11 mouse cellular contexts compared by ENCODE assay signal in genomic region chr13:63337239-63337960, GRCm38 (mm10).
A peak's percentile ranks its signal among the peaks of the same experiment; 100 is the strongest.
DNase-seq lines count a peak whose midpoint lies in the region; ATAC-seq lines count a peak whose summit lies in the region.
"Had no signal": no experiment of that assay in that cellular context is flagged by ENCODE, and none has a peak within 500 bp of the region (broad histone marks: within the 10 kb centered on the region; RNA-seq: fewer than 3 reads in every experiment).

No protein-coding gene starts in this region.

- H3K27me3 ChIP-seq in kidney, embryonic 14.5 days (ENCODE audit: control insufficient read depth, insufficient read depth, low read length): no peaks in the 10 kb centered on the region
- H3K27me3 ChIP-seq in embryonic facial prominence, embryonic 13.5 days: no peaks in the 10 kb centered on the region
- H3K27me3 ChIP-seq in hindbrain, embryonic 16.5 days (replicated peaks; ENCODE audit: control insufficient read depth, insufficient read depth, low read length): no peaks in the 10 kb centered on the region
- no peaks in the 10 kb centered on the region for H3K27me3 ChIP-seq in neural tube, embryonic 14.5 days (ENCODE audit: control insufficient read depth, insufficient read depth, low read length)

- H3K4me2 ChIP-seq in kidney, embryonic 14.5 days (replicated peaks; ENCODE audit: low read depth, low read length): no peak overlapping the region; the same call in 1 of the 2 replicates
- peak overlapping the region; percentile 20; the same call in 1 of the 2 replicates for H3K4me2 ChIP-seq in embryonic facial prominence, embryonic 13.5 days
- H3K4me2 ChIP-seq in hindbrain, embryonic 16.5 days (ENCODE audit: low read length): no peak overlapping the region
- no peak overlapping the region; the same call in 1 of the 2 replicates for H3K4me2 ChIP-seq in neural tube, embryonic 14.5 days (ENCODE audit: low read depth, low read length)

- no peak overlapping the region for H3K4me3 ChIP-seq in kidney, embryonic 14.5 days (ENCODE audit: low read length)
- H3K4me3 ChIP-seq in embryonic facial prominence, embryonic 13.5 days: no peak overlapping the region
- no peak overlapping the region for H3K4me3 ChIP-seq in hindbrain, embryonic 16.5 days (ENCODE audit: low read length)
- H3K4me3 ChIP-seq in neural tube, embryonic 14.5 days (ENCODE audit: low read depth, low read length): no peak overlapping the region
- H3K4me3 ChIP-seq: left cerebral cortex, adult 2 months had no signal

- no peak overlapping the region for H3K27ac ChIP-seq in kidney, embryonic 14.5 days (ENCODE audit: low read depth, low read length)
- H3K27ac ChIP-seq in embryonic facial prominence, embryonic 13.5 days: peak overlapping the region; percentile 60; the same call in 1 of the 2 replicates
- no peak overlapping the region for H3K27ac ChIP-seq in hindbrain, embryonic 16.5 days (ENCODE audit: low read depth, low read length)
- H3K27ac ChIP-seq in neural tube, embryonic 14.5 days (ENCODE audit: low read depth, low read length): no peak overlapping the region

- H3K9ac ChIP-seq in kidney, embryonic 14.5 days (ENCODE audit: low read depth, low read length): no peak overlapping the region
- H3K9ac ChIP-seq in embryonic facial prominence, embryonic 13.5 days: no peak overlapping the region
- peak overlapping the region; percentile 17; the same call in 1 of the 2 replicates for H3K9ac ChIP-seq in hindbrain, embryonic 16.5 days (ENCODE audit: low read depth, low read length)
- no peak overlapping the region for H3K9ac ChIP-seq in neural tube, embryonic 14.5 days (replicated peaks; ENCODE audit: low read depth, low read length)

- H3K36me3 ChIP-seq in kidney, embryonic 14.5 days (ENCODE audit: control insufficient read depth, insufficient read depth, low read length): no peaks in the 10 kb centered on the region
- no peaks in the 10 kb centered on the region for H3K36me3 ChIP-seq in embryonic facial prominence, embryonic 13.5 days
- no peaks in the 10 kb centered on the region for H3K36me3 ChIP-seq in hindbrain, embryonic 16.5 days (ENCODE audit: control insufficient read depth, insufficient read depth, low read length)
- no peaks in the 10 kb centered on the region for H3K36me3 ChIP-seq in neural tube, embryonic 14.5 days (ENCODE audit: control insufficient read depth, insufficient read depth, low read length)

- 16% methylated on average over 8 of the region's 8 CpGs for WGBS in kidney, embryonic 14.5 days
- 21% methylated on average over 8 of the region's 8 CpGs for WGBS in embryonic facial prominence, embryonic 13.5 days
- 47% methylated on average over 8 of the region's 8 CpGs for WGBS in hindbrain, embryonic 16.5 days
- WGBS in neural tube, embryonic 14.5 days: 46% methylated on average over 8 of the region's 8 CpGs

- DNase-seq in kidney, adult 11 months: no peak
- DNase-seq in Muller cell, postnatal 12 days (ENCODE audit: inconsistent ontology term): no peak
- DNase-seq in layer of hippocampus, adult 9-11 months: no peak
- DNase-seq in right cerebral cortex, postnatal 25 days: no peak
- DNase-seq: gastrocnemius, postnatal 10 days; lung, adult 18-20 months had no signal

- H3K4me1 ChIP-seq in kidney, embryonic 14.5 days (ENCODE audit: control insufficient read depth, insufficient read depth, low read length): peaks cover 21% of the 10 kb centered on the region; the same call in 1 of the 2 replicates
- peaks cover 41% of the 10 kb centered on the region for H3K4me1 ChIP-seq in embryonic facial prominence, embryonic 13.5 days
- H3K4me1 ChIP-seq in hindbrain, embryonic 16.5 days (ENCODE audit: control insufficient read depth, insufficient read depth, low read depth, low read length): peaks cover 12% of the 10 kb centered on the region
- peaks cover 10% of the 10 kb centered on the region; the same call in 1 of the 2 replicates for H3K4me1 ChIP-seq in neural tube, embryonic 14.5 days (ENCODE audit: control insufficient read depth, insufficient read depth, low read length)

- no peaks in the 10 kb centered on the region for H3K9me3 ChIP-seq in kidney, embryonic 14.5 days (ENCODE audit: control insufficient read depth, low read length)
- no peaks in the 10 kb centered on the region for H3K9me3 ChIP-seq in embryonic facial prominence, embryonic 13.5 days
- no peaks in the 10 kb centered on the region for H3K9me3 ChIP-seq in hindbrain, embryonic 16.5 days (ENCODE audit: control insufficient read depth, low read length)
- H3K9me3 ChIP-seq in neural tube, embryonic 14.5 days (ENCODE audit: control insufficient read depth, low read length): no peaks in the 10 kb centered on the region

- peak; percentile 86 for ATAC-seq in kidney, embryonic 14.5 days (ENCODE audit: low FRiP score, low TSS enrichment)
- ATAC-seq in embryonic facial prominence, embryonic 13.5 days (ENCODE audit: insufficient number of reproducible peaks, insufficient read depth, low FRiP score, low TSS enrichment, low read depth): 0 out of 2 replicates have a peak, but pooled peaks have one; percentile 49
- ATAC-seq in hindbrain, embryonic 16.5 days: peak; percentile 50
- ATAC-seq in neural tube, embryonic 14.5 days (ENCODE audit: low read depth): peak; percentile 54; the same call in 1 of the 2 replicates
